Mouse (Mus musculus): ENCODE data around the gene Dscaml1. TPM values are rescaled to one million over a fixed set of nuclear protein-coding genes. Genes with fewer than 3 reads are reported as not detected.

The Dscaml1 gene
- polyA plus RNA-seq, 2 experiments from 2014 or later = not detected

DNA sequence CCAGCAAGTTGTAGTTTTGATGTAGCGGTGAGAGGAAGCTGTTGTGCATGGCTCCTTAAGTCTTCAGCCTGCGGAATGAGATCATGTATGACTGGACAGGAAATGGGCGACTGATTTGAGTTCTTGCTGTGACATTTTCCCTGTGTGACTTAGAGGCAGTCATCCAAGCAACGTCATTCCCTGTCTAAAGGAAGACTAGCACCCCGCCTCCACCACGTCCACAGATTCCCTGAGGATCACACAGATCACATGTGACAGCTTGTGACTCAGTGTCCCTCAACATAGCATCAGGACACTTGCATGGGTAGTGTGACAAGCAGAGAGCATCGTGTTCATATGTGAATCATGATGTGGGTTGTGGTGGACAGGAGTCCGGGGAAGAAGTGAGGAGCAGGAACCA, 147.6 kb downstream of the Dscaml1 start:
- no peak for ATAC-seq

DNA sequence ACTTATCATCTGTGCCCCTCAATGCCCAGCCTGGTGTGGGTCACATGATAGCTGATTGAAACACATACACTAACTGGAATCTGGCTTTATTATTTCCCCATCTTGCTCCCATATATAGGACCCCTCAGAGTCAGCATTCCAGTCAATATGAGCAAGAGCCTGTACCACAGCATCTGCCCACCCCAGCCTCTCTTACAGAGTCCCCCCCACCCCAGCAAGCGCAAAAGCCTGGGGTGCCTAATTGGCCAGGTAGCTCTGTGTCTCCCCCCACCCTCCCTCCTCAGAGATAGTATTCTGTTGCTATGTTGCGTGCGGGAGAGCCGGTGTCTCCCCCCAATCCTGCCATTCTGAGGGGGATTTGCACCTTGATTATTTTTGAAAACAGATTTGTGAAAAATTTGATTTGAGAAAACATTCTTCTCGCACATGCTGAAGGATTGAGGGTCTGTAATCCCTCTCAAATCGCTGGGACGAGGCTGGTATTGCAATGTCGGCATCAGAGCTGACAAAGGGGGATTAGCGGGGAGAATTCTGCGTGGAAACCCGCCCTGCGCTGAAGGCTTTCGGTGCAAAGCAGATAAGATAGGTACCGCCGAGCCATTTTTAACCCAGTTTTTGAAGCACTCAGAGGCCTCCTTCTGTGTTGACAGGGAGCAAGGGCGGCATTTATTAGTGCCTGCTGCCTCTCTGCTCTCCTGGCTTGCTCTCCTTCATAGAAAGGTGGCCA, 153.8 kb downstream of the Dscaml1 start:
- no peak for ATAC-seq

DNA sequence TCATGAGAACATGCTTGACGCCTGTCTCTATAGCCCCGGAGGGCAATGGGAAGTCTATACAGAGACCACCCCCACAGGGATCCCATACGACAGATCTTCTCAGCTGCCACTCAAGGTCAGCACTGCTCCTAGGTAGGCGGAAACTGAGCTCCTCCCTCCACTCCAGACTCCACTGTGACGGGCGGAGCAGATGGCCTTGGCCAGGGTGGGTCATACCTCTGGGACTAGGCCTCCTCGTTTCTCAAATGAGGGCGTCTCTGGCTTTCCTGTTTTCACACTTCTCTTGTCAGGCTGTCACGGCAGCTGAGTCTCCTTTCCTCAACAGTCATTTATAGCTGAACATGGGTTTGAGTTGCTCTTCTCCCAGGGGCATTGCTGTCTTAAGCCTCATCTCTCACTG, 160.0 kb downstream of the Dscaml1 start:
- no peak for ATAC-seq

DNA sequence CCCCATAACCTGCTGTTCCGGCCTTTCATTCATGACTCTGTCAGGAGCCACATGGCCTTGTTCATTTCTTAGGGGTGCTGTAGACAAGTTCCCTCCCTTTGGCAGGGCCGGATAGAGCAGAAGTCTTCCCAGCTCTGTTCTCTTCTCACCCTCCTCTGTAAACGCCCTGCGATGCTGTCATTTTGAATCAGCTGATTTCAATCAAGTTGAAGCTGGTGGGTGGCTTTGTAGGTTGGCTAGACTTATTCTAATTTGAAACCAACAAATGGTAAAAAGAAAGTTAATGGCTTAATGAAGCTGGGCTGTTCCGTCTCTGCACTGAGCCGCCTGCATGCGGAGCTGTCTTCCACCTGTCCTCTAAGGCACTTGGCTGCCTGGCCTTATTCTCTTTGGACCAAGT, 161.3 kb downstream of the Dscaml1 start:
- no peak for ATAC-seq

DNA sequence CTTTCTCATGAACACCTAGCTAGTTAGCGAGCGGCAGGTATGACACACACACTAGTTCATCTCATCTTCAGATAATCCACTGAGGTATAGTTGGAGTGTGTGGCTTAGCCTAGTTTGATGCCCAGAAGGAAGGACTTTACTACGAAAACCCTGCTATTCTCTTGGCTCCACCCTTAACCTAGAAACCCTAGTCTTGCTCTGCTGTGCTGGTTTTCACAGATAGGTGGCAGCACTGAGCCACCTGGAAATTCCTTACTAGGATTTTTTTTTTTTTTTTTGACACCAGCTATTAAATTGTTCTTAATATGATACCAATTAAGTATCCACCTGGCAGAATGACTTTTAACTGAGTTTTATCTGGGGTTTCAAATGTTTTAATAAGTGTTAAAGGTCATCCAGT, 163.4 kb downstream of the Dscaml1 start:
- no peak for ATAC-seq

DNA sequence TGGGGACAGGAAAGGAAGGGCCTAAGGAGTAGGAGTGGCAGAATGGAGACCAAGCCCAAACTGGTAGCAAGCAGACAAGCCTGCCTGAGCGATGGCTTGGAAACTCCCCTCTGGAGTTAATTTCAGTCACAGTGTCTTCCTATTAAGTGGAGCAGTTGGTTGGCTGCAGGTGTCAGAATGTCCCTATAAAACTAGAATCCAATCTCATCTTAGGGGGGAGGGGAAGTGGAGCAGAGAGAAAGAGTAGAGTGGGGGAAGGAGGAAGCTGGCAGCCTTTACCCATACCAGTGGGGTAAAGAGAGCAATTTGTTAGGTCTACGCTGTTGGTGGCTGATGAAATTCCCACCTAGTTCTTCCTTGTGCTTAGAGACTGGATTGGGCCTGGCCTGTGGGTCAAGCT, 164.6 kb downstream of the Dscaml1 start:
- ATAC-seq = no peak

DNA sequence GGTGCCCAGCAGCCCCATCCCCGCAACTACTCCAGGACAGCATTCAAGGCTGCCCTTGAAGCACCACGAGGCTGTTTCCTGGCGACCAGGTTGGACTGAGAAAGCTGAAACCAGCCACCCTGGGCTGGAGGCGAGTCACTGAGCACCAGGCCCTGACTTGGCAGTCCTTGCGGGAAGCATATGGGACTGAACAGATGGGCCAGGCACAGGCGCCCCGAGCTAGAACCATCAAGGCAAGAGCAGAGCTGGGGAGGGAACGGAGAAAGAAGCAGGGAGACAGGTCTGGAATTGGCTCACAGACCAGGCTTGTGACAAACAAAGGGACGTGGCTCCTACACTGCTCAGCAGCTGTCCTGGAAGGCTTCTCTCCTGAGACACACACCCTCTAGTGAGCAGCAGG, 165.9 kb downstream of the Dscaml1 start:
- no peak for ATAC-seq

DNA sequence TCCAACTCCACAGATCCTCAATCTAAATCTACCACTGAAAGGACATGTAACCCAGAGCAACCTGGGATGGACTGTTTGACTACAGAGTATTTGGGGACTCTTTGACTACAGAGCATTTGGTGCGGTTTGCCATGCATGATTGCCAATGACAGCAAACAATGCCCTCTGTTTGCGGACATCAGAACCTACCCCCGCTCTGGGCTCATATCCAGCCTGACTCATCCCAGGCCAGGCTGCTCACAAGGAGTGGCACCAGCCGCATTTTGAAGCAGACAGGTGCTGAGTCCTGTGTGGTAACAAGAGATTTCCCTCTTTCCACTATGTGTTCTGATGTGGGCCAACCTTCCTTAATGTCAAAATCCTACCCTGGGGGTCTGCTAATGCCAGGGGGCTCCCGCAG, 171.7 kb downstream of the Dscaml1 start:
- ATAC-seq = no peak

DNA sequence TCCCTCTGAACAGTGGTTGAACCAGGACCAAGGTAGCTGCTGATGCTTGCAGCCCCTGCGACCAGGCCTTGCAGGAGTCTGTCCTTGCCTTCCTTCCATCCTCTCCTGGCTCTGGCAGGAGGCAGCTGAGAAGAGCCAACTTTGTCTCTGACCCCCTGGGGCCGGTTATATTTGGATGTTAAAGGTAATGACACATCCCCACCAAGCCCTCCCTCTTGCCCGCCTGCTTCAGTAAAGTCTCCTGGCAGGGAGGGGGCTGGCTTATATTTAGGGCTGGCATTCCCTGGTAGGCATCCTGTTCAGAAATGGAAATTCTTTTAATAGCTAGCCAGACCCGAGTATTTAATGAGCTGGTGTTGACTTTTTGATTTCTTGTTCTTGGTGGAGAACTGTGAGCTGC, 172.9 kb downstream of the Dscaml1 start:
- ATAC-seq = no peak

DNA sequence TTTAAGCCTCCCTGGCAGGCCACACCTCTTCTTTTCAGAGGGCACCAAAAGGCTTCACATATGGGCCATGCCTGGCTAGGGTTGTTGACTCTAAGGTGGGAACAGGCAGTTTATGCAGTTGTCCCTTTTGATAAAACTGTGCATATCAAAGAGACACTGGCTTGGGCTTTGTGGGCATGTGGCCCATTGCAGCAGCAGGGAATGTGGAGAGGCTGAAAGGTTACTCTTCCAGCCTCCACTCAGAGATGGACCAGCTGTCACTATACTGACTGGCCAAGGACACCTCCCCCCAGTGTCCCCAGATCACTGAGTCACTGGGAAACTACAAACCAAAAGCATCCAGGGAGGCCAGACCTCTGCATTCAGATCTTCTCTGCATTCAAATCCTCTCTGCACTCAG, 180.9 kb downstream of the Dscaml1 start:
- ATAC-seq = no peak

DNA sequence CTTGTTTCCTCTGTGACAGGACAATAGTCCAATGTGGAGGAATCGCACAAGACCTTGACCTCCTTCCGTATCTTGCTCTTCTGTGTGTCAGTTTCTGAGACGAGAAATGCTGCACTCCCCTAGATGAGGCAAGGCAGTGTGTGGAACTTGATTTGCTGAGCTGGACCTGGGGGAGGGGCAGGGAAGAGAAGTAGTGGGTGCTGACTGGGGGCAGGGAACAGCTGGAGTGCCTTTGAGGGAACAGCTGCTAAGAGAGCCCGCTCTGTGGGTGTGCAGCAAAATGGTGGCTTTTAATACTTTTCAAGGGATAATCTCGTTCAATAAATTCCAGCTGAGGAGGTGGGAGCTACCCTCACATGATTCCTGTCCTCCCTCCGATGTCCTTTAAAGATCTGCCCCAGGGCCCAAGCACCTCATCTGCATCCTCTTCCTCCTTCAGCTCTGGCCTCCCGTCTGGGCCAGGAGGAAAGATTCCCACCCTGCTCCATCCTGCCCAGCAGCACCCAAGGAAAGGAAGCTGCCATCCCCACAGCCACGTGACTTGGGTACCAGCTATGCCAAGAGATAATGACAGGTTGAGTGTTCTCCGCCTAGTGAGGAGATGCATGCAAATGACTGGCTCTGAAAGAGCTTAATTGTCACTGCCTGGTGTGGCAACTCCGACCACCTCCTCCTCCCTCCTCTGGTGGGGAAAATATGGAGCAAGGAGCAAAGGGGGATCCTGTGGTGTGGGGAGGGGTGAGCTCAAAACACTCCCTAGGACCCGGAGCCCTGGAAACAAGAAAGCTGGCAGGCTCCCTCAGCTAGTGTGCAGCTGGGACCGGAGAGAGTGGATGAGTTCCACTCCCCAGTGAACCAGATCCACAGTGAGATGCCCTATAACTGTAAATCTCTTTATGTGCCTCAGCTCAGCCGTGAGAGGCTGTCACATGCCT, 181.9 kb downstream of the Dscaml1 start:
- ATAC-seq = no peak

DNA sequence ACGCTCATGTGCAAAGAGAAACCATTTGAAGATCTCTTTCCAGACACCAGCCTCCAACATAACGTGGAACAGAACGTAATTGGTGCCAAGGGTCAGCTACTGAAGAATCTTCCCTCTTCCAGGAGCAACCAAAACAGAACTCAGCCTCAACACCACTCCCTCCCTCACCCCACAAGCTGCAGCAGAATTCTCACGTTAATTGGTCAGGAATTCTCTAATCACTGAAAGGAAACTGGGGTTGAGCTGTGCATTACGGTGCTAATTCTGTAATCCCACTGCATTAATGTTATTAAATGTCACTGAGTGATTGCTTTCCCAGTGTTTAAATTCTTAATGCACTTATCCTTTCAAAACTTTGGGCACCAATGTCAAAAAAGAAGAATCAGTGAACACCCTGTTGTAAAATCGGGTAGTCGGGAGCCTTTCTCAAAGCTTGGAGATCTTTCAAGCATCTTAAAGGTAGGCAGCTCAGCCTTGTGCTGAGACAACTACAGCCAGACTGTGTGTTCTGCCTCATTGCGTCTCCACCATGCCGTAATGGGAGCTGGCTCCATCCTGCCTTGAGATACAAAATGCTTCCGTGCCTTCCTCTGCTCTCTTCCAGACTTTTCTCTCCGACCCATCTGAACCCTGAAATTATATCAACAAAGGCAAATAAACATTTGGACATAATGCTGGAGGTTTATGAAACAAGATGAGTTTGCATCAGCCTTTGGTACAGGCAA, 184.1 kb downstream of the Dscaml1 start:
- no peak for ATAC-seq

DNA sequence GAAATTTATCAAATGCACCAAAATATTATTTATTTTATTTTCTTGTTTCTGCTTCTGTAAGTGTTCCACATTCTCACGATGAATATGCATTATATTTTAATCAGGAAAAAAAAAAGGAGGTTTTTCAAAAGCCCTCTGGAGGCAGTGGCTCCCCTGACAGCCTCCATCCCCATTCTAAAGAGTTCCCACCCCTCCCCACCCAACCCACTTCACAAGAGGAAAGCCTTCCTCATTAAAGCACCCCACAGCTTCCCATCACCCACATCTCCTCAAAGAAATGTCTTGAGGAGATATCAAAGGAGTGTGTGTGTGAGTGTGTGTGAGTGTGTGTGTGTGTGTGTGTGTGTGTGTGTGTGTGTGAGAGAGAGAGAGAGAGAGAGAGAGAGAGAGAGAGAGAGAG, 188.2 kb downstream of the Dscaml1 start:
- ATAC-seq = no peak

DNA sequence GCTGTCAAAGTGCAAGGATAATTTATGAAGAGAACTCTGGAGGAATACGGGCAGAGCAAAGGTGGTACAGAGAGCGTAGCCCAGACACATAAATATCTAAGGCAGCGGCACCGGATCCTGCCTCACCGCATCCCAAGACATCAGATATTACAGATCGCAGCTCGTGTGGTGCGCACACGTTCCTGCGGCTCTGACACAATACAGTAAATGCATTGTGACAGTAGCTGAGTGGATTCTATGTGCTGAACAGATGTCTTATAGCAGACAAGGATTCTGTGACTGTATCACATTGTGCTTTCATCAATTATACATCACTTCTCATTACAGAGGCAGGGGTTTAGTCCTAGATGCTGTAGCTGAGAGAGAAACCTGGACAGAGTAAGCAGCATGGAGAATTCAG, 191.5 kb downstream of the Dscaml1 start:
- no peak for ATAC-seq

DNA sequence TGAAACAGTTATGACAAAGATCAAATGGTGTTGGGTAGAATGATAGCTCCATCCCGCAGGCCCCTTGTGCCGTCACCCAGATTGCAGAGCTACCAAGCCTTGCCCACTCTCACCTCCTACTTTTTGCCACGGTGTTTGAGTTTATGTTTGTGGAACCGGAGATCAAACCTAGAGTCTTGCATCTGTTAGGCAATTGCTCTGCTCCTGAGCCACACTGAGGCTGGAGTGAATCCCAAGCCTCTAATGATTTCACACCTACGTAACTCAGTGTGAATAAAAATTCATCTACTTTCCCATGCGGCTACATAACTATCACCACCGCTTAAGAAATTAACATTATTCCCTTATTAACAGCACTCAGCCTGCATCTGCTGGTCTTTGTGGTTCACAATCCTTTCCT, 192.0 kb downstream of the Dscaml1 start:
- ATAC-seq = no peak

DNA sequence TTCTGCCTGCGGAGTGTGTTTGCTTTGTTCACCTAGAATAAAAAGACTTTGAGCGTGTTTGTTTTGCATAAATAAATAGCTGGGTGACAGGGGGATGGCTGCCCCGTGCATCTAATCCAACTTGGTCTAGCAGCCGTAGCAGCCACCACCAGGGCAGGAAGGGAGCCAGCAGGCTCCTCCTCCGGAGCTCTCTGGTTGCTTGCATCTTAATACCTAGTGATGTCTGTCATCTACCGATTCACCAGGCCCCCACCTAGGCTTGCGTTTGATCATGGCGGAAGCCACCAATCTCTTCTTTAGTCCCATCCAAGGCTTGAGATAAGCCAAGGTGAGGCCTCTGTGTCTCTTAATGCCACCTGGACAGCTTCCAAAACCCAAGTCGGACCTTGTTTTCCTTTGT, 193.6 kb downstream of the Dscaml1 start:
- ATAC-seq = no peak

DNA sequence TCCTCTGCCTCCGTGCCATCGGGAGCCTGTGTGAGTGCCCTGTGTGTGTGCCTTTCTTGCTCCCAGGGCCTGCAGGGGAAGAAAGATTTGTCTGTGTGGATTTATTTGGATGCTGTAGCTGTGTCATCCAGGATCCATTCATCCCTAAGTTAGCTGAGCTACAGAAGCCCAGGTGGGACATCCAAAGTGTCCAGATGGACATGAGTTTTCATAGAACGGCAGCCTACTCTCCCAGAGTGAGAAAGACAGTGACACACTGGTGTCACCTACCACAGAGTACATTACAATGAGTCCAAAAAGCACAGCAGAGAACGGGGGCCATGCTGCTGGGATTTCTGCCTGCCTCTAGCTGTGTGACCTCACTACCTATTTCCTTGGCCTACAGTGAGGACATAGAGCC, 194.5 kb downstream of the Dscaml1 start:
- ATAC-seq = no peak

DNA sequence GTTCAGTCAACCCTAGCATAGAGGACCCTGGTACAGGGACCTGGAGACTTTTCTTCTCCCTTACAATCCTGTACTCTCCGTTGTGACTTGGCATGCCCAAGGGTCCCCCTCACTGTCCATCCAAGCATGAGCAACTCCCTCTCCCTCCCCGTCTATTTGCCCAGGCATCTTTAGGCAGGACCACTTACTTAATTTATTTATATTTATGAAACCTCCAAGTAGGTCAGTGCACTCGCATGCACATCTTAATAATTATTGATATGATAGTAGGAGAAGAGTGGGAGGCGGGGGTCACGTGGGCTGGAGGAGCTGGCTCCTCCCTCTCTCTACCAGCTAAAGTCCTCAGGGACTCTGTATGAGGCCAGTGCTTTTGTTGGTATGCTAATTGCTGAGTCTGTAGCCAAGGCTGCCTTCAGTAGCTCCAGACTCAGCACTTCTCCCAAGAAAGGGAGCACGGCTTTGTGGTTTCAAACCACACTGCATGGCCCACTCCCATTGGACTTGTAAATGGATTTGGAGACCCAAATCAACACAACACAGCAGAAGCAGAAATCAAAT, 199.5 kb downstream of the Dscaml1 start:
- no peak for ATAC-seq

DNA sequence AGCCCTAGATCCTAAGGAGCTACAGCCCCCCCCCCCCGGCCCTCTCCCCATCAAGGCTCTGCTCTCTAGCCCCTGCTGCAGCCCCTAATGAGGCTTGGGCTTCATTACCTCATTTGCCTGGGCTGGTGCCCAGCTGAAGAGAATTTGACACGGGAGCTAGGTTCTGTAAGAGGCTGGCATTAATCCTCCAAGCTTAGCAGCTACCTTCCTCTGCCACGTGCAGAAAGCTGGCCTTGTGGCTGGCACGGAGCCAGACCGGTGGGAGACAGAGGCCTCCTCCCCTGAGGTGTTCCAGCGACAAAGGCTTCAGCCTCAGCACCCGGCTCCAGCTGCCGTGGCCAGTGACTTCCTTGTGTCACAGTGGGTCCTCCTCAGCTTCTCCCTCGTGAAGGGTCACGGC, 206.1 kb downstream of the Dscaml1 start:
- no peak for ATAC-seq

DNA sequence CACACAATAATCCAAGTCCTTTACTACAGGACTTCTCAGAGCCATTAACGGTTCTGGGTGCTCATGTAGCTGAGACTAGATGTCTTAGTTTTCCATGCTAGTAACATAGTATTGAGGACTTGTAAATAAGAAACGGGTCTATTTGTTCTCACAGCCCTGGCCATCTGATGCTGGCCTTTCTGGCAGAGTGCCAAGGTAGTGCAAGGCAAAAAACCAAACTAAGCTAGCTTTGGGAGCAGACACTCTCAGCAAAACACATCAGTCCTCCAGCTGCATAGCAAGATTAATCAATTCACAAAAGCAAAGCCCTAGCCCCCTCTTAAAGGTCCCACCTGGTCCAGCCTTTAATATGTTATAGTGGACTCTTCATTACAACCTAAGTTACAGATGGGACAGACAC, 206.6 kb downstream of the Dscaml1 start:
- no peak for ATAC-seq

DNA sequence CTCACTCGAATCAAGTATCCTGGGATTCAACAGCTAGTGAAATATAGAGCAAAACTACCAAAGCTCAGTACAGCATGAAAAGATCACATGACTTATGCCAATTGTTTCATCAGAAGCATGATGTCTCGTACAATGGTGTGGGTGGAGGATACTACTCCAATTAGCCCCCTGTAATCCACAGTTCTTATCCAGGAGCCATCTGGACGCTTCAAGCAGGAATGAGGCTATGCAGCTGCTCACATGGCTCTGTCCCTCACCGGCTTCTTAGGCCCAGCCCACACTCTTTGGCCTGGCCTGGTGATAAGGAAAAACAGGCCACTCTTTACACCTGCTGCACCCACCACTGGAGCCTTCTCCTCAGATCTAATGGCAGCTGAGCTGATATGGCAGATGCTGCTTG, 208.6 kb downstream of the Dscaml1 start:
- ATAC-seq = no peak

DNA sequence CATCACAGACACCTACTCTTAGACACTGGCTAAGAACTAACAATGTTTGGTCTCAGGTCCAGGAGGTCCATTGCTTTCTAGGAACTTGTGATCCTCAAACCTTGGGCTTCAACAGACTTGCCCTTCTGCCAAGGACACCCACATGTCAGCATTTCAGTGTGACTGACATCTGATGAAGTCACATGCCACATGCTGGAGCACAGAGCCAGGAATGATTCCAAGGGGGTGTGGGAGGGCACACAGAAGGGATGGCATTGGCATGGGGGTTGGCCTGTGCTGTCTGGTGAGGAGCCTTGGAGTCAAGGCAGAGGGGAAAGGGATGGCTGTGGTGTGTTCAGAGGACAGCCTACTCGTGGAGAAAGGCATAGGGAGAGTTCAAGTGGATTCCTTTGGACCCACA, 210.9 kb downstream of the Dscaml1 start:
- no peak for ATAC-seq

Measured in activated CD4-positive, CD25-positive, alpha-beta regulatory T cell, adult 4 months (primary cell).